Mouse (Mus musculus): ENCODE data around the gene Asic5.

GRCm38 (mm10) chr3:82007002-82007401 is 24.9 kb downstream of the Asic5 start:
- TF ChIP-seq CTCF (IDR thresholded peaks at IDR 0.05; ENCODE audit: low read depth), result no peak
- TF ChIP-seq EP300 (IDR thresholded peaks at IDR 0.05; ENCODE audit: low read depth), result no peak
